Mouse (Mus musculus) central nervous system, embryonic 18 days (tissue): ENCODE results near the gene Fpr-rs7. TPM values are rescaled to one million over a fixed set of nuclear protein-coding genes. Genes with fewer than 3 reads are reported as not detected.

Experiments used
- polyA plus RNA-seq: library from polyadenylated mRNA; depleted of rRNA; stranded (reverse); fragments of >200 nt; gene quantifications from 2 replicates; pipeline ENCODE4 v1.2.3, GENCODE M21; 2012; rRNA removed

The Fpr-rs7 gene
- polyA plus RNA-seq: not detected in 2 replicates

GRCm38 (mm10) chr17:20114126-20114525, at the start of gene Fpr-rs7:
Gene Fpr-rs7, minus strand, starts transcription at chr17:20114226.

Other genes with a start within 250 kb of the Fpr-rs7 start
- not detected in 2 replicates for gene Vmn2r104, start 65.9 kb downstream of the Fpr-rs7 start, polyA plus RNA-seq
- gene Fpr-rs6, start 68.9 kb upstream of the Fpr-rs7 start, polyA plus RNA-seq: not detected in 2 replicates
- not detected in 2 replicates for gene Vmn2r105, start 120.8 kb upstream of the Fpr-rs7 start, polyA plus RNA-seq
- not detected in 2 replicates for gene Vmn2r106, start 171.3 kb upstream of the Fpr-rs7 start, polyA plus RNA-seq
- not detected in 2 replicates for gene Vmn2r107, start 231.0 kb upstream of the Fpr-rs7 start, polyA plus RNA-seq